In genomic region chr8:108908066-108908465, GRCm38 (mm10) we compare ENCODE assay signal across 15 mouse cellular contexts.
DNase-seq lines count a peak whose midpoint lies in the region; ATAC-seq and TF ChIP-seq lines count a peak whose summit lies in the region.
"Had no signal": no experiment of that assay in that cellular context is flagged by ENCODE, and none has a peak within 500 bp of the region (broad histone marks: within the 10 kb centered on the region; RNA-seq: fewer than 3 reads in every experiment).

No protein-coding gene starts in this region.

- no peak overlapping the region for H3K9ac ChIP-seq in forebrain, embryonic 12.5 days
- no peak overlapping the region for H3K9ac ChIP-seq in forebrain, embryonic 16.5 days (replicated peaks; ENCODE audit: low read depth, low read length)
- no peak overlapping the region for H3K9ac ChIP-seq in hindbrain, postnatal 0 days (replicated peaks; ENCODE audit: low read length)
- H3K9ac ChIP-seq in midbrain, postnatal 0 days (replicated peaks; ENCODE audit: low read length, poor library complexity, severe bottlenecking), result peak overlapping the region; percentile 9; the same call in 1 of the 2 replicates
- H3K9ac ChIP-seq: heart, embryonic 15.5 days; liver, embryonic 14.5 days had no signal

- DNase-seq in hindbrain, postnatal 0 days (ENCODE audit: low spot score), result no peak
- DNase-seq in midbrain, postnatal 0 days (ENCODE audit: low spot score), result no peak
- DNase-seq in adrenal gland, postnatal 36 days, result no peak
- no peak for DNase-seq in lung, adult 2 months
- DNase-seq in layer of hippocampus, adult 18-20 months (ENCODE audit: low spot score in 2 of 2), result no peak
- DNase-seq: cerebellum, postnatal 10 days; embryo, embryonic 11 days; lung, postnatal 10 days; right cerebral cortex, adult 18-20 months had no signal

- peaks cover 73% of the 10 kb centered on the region for H3K4me1 ChIP-seq in forebrain, embryonic 12.5 days
- H3K4me1 ChIP-seq in forebrain, embryonic 16.5 days (replicated peaks; ENCODE audit: control insufficient read depth, insufficient read depth, low read length), result peaks cover 32% of the 10 kb centered on the region
- no peaks in the 10 kb centered on the region for H3K4me1 ChIP-seq in hindbrain, postnatal 0 days (ENCODE audit: insufficient read depth, low read length)
- H3K4me1 ChIP-seq in midbrain, postnatal 0 days (ENCODE audit: insufficient read depth, low read length), result peaks cover 16% of the 10 kb centered on the region
- H3K4me1 ChIP-seq in lung, adult 2 months (ENCODE audit: control insufficient read depth, insufficient read depth, low read length), result peaks cover 7% of the 10 kb centered on the region; the same call in 1 of the 2 replicates

- H3K4me2 ChIP-seq in forebrain, embryonic 12.5 days, result no peak overlapping the region
- H3K4me2 ChIP-seq in forebrain, embryonic 16.5 days (ENCODE audit: low read length), result no peak overlapping the region
- H3K4me2 ChIP-seq in hindbrain, postnatal 0 days (ENCODE audit: low read depth, low read length), result no peak overlapping the region
- no peak overlapping the region for H3K4me2 ChIP-seq in midbrain, postnatal 0 days (ENCODE audit: low read depth, low read length, poor library complexity, severe bottlenecking)
- H3K4me2 ChIP-seq: heart, embryonic 15.5 days had no signal

- H3K4me3 ChIP-seq in forebrain, embryonic 12.5 days (replicated peaks), result no peak overlapping the region
- H3K4me3 ChIP-seq in forebrain, embryonic 16.5 days (replicated peaks; ENCODE audit: low read length), result no peak overlapping the region
- H3K4me3 ChIP-seq in hindbrain, postnatal 0 days (ENCODE audit: low read length), result no peak overlapping the region
- no peak overlapping the region for H3K4me3 ChIP-seq in midbrain, postnatal 0 days (ENCODE audit: low read depth, low read length)
- H3K4me3 ChIP-seq in lung, adult 2 months (replicated peaks; ENCODE audit: extremely low read depth, low read depth, low read length), result no peak overlapping the region
- H3K4me3 ChIP-seq: heart, embryonic 15.5 days had no signal

- H3K36me3 ChIP-seq in forebrain, embryonic 12.5 days (replicated peaks), result no peaks in the 10 kb centered on the region
- H3K36me3 ChIP-seq in forebrain, embryonic 16.5 days (ENCODE audit: control insufficient read depth, insufficient read depth), result no peaks in the 10 kb centered on the region
- H3K36me3 ChIP-seq in hindbrain, postnatal 0 days (ENCODE audit: insufficient read depth, low read length), result no peaks in the 10 kb centered on the region
- no peaks in the 10 kb centered on the region for H3K36me3 ChIP-seq in midbrain, postnatal 0 days (ENCODE audit: insufficient read depth, low read length)
- H3K36me3 ChIP-seq: heart, embryonic 15.5 days had no signal

- no peaks in the 10 kb centered on the region for H3K9me3 ChIP-seq in forebrain, embryonic 12.5 days
- no peaks in the 10 kb centered on the region for H3K9me3 ChIP-seq in forebrain, embryonic 16.5 days (ENCODE audit: control insufficient read depth, low read length)
- H3K9me3 ChIP-seq in hindbrain, postnatal 0 days (ENCODE audit: low read length), result no peaks in the 10 kb centered on the region
- H3K9me3 ChIP-seq in midbrain, postnatal 0 days (ENCODE audit: low read length), result no peaks in the 10 kb centered on the region
- H3K9me3 ChIP-seq: heart, embryonic 15.5 days had no signal

- TF ChIP-seq POLR2A in lung, adult 2 months (IDR thresholded peaks at IDR 0.05; ENCODE audit: borderline replicate concordance, extremely low read depth, low read depth, low read length), result no peak

- ATAC-seq in forebrain, embryonic 12.5 days (ENCODE audit: low FRiP score), result no peak
- 0 out of 2 replicates have a peak, but pooled peaks have one; percentile 7 for ATAC-seq in forebrain, embryonic 16.5 days
- no peak for ATAC-seq in hindbrain, postnatal 0 days
- ATAC-seq in midbrain, postnatal 0 days (ENCODE audit: low FRiP score), result no peak
- ATAC-seq: CD4-positive, CD25-positive, alpha-beta regulatory T cell, adult 4 months had no signal

- peaks cover 10% of the 10 kb centered on the region for H3K27me3 ChIP-seq in forebrain, embryonic 12.5 days
- no peaks in the 10 kb centered on the region for H3K27me3 ChIP-seq in forebrain, embryonic 16.5 days (replicated peaks; ENCODE audit: control insufficient read depth, insufficient read depth, low read length)
- H3K27me3 ChIP-seq in hindbrain, postnatal 0 days (ENCODE audit: insufficient read depth, low read length), result no peaks in the 10 kb centered on the region
- H3K27me3 ChIP-seq in midbrain, postnatal 0 days (ENCODE audit: insufficient read depth, low read length), result no peaks in the 10 kb centered on the region
- H3K27me3 ChIP-seq: heart, embryonic 15.5 days had no signal

- no peak for TF ChIP-seq CTCF in hindbrain, postnatal 0 days (IDR thresholded peaks at IDR 0.05; ENCODE audit: low read depth)
- TF ChIP-seq CTCF in midbrain, postnatal 0 days (IDR thresholded peaks at IDR 0.05), result no peak
- no peak for TF ChIP-seq CTCF in lung, adult 2 months (IDR thresholded peaks at IDR 0.05; ENCODE audit: insufficient read depth, low read length)

- WGBS in forebrain, embryonic 12.5 days, result 70% methylated on average over 9 of the region's 9 CpGs
- 61% methylated on average over 9 of the region's 9 CpGs for WGBS in forebrain, embryonic 16.5 days
- 67% methylated on average over 9 of the region's 9 CpGs for WGBS in hindbrain, postnatal 0 days
- 36% methylated on average over 9 of the region's 9 CpGs for WGBS in midbrain, postnatal 0 days
- WGBS in lung, adult 2 months, result 83% methylated on average over 9 of the region's 9 CpGs

- H3K27ac ChIP-seq in forebrain, embryonic 12.5 days, result peak overlapping the region; percentile 83
- peak overlapping the region; percentile 74 for H3K27ac ChIP-seq in forebrain, embryonic 16.5 days (ENCODE audit: low read length)
- H3K27ac ChIP-seq in hindbrain, postnatal 0 days, result peak overlapping the region; percentile 41; the same call in 1 of the 2 replicates
- H3K27ac ChIP-seq in midbrain, postnatal 0 days (ENCODE audit: low read depth, low read length), result peak overlapping the region; percentile 66
- H3K27ac ChIP-seq: heart, embryonic 15.5 days; kidney, postnatal 0 days; liver, embryonic 14.5 days had no signal
